Mouse (Mus musculus) midbrain, embryonic 16.5 days (tissue): ENCODE measurements around the gene Klf11. TPM values are rescaled to one million over a fixed set of nuclear protein-coding genes. Genes with fewer than 3 reads are reported as not detected.

Experiments
- polyA plus RNA-seq: library from polyadenylated mRNA; unstranded; fragments of >200 nt; fragmentation: Nextera tagmentation; extraction: Ambion mirVana; gene quantifications from 2 replicates; pipeline ENCODE4 v1.2.1, GENCODE M21; 2015

Klf11 gene
- polyA plus RNA-seq, 1 experiment from 2014 or later: 21.4 TPM

Other genes with a start within 250 kb of the Klf11 start
- 36.1 and 37.9 TPM in 2 replicates for gene Taf1b, start 152.9 kb upstream of the Klf11 start, polyA plus RNA-seq
- 1.2 and 1.7 TPM in 2 replicates for gene Grhl1, start 79.0 kb upstream of the Klf11 start, polyA plus RNA-seq
- 1.6 and 1.8 TPM in 2 replicates for gene Cys1, start 30.5 kb downstream of the Klf11 start, polyA plus RNA-seq
- 37.5 and 41.4 TPM in 2 replicates for gene Rrm2, start 57.0 kb downstream of the Klf11 start, polyA plus RNA-seq
- 69.0 and 74.4 TPM in 2 replicates for gene Mboat2, start 179.6 kb downstream of the Klf11 start, polyA plus RNA-seq